Mouse (Mus musculus): ENCODE data around the gene Aqr.

- TF ChIP-seq CTCF (IDR thresholded peaks at IDR 0.05; ENCODE audit: control insufficient read depth, insufficient read depth, insufficient read length), result no peak
- no peak for TF ChIP-seq USF1 (IDR thresholded peaks at IDR 0.05; ENCODE audit: low read depth)
- TF ChIP-seq MYOG (IDR thresholded peaks at IDR 0.05; ENCODE audit: control insufficient read depth, extremely low read depth, insufficient read length), result no peak
- TF ChIP-seq MAX (IDR thresholded peaks at IDR 0.05), result no peak
- TF ChIP-seq MYOD1 (IDR thresholded peaks at IDR 0.05; ENCODE audit: control insufficient read depth, insufficient read length, low read depth), result no peak
- TF ChIP-seq CEBPB (IDR thresholded peaks at IDR 0.05; ENCODE audit: low read depth), result no peak
Measured at GRCm38 (mm10) chr2:114196421-114196820, 9.6 kb upstream of the Aqr start.

Measured in C2C12 (cell line).